Mouse (Mus musculus) thymus, adult 2 months (tissue): Measurements from ENCODE around the gene Add1.

Experiments
- CTCF ChIP-seq: fragments of 200-500 bp; IDR thresholded peaks from 2 replicates; pipeline ENCODE4 v1.5.1; 2012; ENCODE audit warnings: mild to moderate bottlenecking, control low read depth, low read length, moderate library complexity, borderline replicate concordance; ENCODE audit not compliant: control insufficient read depth, poor library complexity, insufficient read depth; ENCODE audit errors: extremely low read depth
- POLR2A ChIP-seq: fragments of 200-500 bp; IDR thresholded peaks from 2 replicates; pipeline ENCODE4 v1.6.1; 2012; ENCODE audit warnings: mild to moderate bottlenecking, low read length, control low read depth, moderate library complexity; ENCODE audit not compliant: control insufficient read depth, poor library complexity, insufficient read depth; ENCODE audit errors: extremely low read depth

DNA sequence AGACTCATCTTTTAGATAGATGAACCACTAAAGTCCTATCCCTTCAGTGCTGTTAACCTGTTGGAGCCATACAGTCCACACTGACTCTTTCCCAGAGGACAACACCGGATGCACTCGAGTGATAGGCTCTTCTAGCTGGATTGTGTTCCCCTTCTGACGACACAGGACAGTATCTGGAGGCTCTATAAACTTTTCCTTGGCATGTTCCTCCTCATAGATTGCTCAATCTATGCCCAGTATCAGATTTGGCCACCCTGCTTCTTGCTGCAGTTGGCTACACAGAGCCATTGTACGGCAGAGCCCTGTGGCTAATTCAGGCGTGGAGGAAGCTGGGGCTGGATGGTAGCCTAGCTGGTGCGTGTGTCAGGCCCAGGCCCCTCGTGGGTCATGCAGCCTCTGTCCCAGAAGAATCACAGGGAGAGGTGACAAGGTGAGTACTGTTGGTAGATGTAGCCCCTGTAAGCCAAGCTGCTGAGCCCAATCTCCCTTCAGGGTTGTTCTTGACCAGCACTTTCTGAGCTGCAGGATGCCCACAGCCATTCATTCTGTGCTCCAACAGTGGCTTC lies 64.2 kb downstream of the Add1 start:
- TF ChIP-seq CTCF, result no peak
- no peak for TF ChIP-seq POLR2A
